Mouse (Mus musculus): ENCODE results near the gene G6pc. TPM values are rescaled to one million over a fixed set of nuclear protein-coding genes. Genes with fewer than 3 reads are reported as not detected.
"Not testable (repeated sequence)": the region's sequence is repeated elsewhere in the genome, so short reads cannot be mapped to it uniquely, and the experiment has no call there.

G6pc gene
- total RNA-seq, 2 experiments from 2014 or later: not detected

DNA sequence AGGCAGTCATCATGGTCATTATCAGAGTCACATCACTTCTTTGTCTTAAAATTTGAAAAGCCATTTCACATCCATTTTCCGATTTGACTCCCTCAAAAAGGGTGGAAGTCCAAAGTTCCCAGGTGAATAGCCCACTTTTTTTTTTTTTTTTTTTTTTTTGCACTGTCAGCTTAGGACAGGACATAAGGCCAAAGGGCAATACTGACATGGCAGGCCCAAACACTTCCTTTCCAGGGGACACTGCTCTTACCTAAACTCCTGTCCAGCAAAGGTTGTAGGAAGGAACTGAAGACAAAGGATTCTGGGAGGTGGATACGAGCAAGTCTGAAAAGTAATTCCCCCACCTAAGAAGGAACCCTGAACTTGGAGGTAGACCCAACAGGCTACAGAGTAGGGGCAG, 11.4 kb upstream of the G6pc start:
- no peak for DNase-seq (ENCODE audit: low spot score in 2 of 2)

DNA sequence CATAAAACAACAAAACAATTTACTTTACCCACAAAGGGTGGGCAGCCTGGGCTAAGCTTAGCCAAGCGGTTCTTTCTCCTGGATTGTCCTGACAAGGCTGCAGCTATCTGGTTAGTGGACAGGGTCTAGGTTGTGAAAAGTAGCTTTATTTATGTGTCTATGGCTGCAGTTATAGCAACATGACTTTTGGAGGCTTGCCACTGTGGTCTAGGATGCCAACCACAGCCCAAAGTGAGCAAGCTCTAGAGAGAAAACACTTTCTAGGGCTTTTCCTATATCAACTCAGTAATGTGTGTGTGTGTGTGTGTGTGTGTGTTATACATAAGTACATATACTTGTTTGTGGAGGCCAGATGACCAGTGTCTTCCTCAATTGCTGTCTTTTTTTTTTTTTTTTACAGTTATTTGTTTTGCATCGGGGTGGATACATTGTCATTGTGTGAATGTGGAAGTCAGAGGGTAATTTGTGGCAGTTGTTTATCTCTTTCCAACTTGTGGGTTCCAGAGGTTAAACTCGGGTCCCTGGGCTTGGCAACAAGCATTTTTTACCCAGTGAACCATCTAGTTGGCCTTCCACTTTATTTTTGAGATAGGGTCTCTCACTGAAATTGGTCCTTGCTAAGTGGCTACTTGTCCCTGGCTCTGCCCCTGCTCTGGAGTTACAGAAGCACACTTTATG, 9.7 kb upstream of the G6pc start:
- DNase-seq (ENCODE audit: low spot score in 2 of 2): no peak

- DNase-seq (ENCODE audit: low spot score in 2 of 2): no peak
Observed at GRCm38 (mm10) chr11:101359776-101360175, 7.6 kb upstream of the G6pc start.

DNA sequence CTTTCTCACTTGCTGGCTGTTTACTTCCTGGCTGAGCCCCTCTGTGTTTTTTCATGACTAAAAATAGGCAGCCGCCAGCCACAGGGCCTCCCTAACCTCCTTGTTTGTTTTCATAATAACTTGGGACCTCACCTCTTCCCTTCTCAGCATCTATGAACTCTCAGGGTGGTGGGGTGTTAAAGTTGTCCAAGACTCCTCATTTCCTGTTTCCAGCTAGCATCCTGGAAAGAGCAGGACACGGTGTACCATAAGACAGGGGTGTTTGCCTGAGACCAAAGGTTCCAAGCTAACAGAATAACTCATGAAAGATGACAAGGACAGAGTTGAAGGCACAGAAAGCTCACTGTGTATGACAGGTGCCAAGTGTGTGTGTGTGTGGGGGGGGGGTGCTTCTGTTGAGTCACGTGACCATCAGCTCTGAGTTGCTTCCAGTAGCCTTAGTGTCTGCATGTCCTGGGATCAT, 6.7 kb upstream of the G6pc start:
- no peak for DNase-seq (ENCODE audit: low spot score in 2 of 2)

- DNase-seq (ENCODE audit: low spot score in 2 of 2): no peak
Observed at GRCm38 (mm10) chr11:101364531-101364931, 2.8 kb upstream of the G6pc start.

- no peak for DNase-seq (ENCODE audit: low spot score in 2 of 2)
Observed at GRCm38 (mm10) chr11:101370141-101370540, 2.8 kb downstream of the G6pc start.

- no peak for DNase-seq (ENCODE audit: low spot score in 2 of 2)
Observed at GRCm38 (mm10) chr11:101374421-101374938, 7.1 kb downstream of the G6pc start.

GRCm38 (mm10) chr11:101378196-101378595, 10.8 kb downstream of the G6pc start:
- DNase-seq (ENCODE audit: low spot score in 2 of 2): not testable (repeated sequence)

GRCm38 (mm10) chr11:101378926-101379325, 11.6 kb downstream of the G6pc start:
- DNase-seq (ENCODE audit: low spot score in 2 of 2): no peak

- DNase-seq (ENCODE audit: low spot score in 2 of 2): no peak
Observed at GRCm38 (mm10) chr11:101381817-101382216, 14.5 kb downstream of the G6pc start.

- peak; percentile 87 for DNase-seq (ENCODE audit: low spot score in 2 of 2)
Observed at GRCm38 (mm10) chr11:101395110-101395509, 27.7 kb downstream of the G6pc start.

GRCm38 (mm10) chr11:101415306-101415705, 47.9 kb downstream of the G6pc start:
- DNase-seq (ENCODE audit: low spot score in 2 of 2): no peak

DNA sequence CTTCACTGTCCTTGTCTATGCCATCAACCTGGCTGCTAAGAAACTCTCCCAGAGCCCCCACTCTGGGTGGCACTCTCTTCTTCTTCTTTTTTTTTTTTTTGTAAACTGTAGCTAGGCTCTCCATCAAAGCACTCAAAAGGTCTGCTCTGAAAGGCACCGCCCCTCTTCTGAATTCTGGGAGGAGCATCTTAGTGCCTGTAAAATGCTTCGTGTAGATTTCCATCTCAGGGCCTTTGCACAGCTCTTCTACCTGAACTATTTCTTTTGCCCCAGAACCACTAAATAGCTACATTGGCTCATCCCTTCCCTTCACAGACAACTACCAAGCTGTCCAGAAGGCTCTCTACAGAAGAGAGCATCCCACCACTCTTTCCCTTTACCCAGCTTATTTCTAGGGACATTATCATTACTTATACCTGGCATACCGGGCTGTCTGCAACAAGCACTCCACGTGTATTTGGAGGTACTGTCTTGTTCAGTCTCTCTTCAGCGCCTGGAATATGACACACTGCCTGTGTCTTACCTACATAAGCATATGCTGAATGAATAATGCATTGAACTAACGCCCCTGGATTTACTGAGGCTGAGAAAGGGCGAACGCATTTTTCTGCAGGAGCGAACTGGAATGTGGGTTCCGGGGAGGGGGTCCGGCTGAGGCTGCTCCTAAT, 49.2 kb downstream of the G6pc start:
- no peak for DNase-seq (ENCODE audit: low spot score in 2 of 2)

DNA sequence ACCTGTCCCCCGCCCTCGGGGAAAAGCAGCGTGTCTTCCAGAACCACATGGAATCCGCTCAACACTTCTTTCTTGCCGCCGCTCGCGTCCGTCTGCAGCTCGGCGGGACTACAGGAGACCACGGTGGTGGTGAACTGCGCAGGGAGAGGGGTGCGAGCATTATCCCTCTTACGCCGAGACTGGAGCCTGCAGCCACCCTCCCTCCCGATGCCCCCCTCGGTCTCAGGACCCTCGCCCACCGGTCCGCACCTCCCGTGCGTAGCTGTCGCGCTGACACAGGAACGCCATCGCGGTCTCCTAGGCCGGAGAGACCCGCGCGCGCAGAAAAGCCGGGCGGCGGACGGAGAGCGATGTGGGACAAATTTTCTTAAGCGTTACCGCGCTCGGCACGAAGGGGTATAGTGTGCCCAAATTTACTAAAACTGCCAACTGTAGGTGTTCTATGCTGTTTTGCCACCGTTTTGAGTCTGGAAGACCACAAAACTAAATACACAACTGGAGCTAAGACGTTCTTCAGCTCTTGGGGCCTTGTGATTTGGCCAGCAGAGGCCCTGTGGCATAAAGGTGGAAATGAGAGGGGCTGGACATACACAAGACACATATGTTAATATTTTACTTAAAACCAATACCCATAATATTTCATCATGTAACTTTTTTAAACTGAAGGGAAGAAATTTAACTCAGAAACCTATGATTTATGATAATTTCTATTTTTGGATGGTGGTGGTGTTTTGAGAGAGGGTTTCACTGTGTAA, 49.9 kb downstream of the G6pc start, which contains the start of gene Aarsd1:
Aarsd1 (minus strand) TSS at position 515 of the 755 bp plus-strand sequence.
- peak; percentile 93 for DNase-seq (ENCODE audit: low spot score in 2 of 2)

- no peak for DNase-seq (ENCODE audit: low spot score in 2 of 2)
Observed at GRCm38 (mm10) chr11:101418991-101419390, 51.6 kb downstream of the G6pc start.

- no peak for DNase-seq (ENCODE audit: low spot score in 2 of 2)
Observed at GRCm38 (mm10) chr11:101419610-101420009, 52.2 kb downstream of the G6pc start.

DNA sequence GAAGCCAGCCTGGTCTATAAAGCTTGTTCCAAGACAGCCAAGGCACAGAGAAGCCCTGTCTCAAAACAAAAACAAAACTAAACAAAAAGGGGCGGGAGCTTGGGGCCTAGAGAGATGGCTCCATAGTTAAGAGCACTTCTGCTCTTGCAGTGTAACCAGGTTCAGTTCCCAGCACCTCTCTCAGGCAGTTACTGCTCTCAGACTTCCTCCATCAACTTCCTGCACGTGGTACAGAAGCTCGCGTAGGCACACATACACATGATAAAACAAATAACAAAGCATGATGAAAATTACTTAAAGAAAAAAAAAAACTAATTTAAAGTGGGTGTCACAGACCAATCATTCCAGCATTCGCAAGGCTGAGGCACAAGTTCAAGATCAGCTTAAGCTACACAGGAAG, 52.8 kb downstream of the G6pc start:
- no peak for DNase-seq (ENCODE audit: low spot score in 2 of 2)

DNA sequence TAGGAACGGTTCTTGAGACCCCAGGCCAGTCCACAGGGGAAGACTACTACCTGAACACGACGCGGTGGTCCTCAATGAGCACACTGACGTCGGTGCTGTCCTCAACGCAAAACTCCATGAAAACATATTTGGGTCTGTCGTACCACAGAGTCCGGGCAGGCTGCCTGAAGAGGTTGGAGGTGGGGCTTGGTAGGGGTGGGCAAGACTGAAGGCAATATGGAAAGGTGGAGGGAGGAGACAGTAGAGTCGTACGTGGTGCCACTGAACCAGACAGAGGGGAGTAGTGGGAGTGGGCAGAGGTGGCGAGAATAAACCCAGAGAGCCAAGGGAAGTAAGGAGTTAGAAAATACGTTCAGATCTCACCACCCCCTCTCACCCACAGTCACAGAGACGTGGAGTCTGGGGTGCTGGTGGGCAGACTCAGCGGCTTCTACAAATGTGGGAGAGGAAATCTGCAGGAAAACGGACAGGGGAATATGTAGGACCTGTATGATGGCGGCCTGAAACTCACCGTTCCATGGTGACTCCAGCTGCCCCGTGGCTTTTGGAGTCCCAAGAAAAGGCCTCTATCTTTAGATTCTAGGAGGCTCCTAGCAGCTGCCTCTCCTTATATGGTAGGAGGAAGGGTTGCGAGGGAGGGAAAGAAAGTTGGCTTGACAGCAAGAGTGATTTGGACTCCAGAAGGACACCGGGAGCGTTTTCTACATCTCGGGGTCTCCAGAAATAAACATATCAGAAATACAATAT, 56.9 kb downstream of the G6pc start, which contains the start of gene Gm27029:
Gm27029 (minus strand) TSS at position 692 of the 747 bp plus-strand sequence.
- DNase-seq (ENCODE audit: low spot score in 2 of 2): no peak

DNA sequence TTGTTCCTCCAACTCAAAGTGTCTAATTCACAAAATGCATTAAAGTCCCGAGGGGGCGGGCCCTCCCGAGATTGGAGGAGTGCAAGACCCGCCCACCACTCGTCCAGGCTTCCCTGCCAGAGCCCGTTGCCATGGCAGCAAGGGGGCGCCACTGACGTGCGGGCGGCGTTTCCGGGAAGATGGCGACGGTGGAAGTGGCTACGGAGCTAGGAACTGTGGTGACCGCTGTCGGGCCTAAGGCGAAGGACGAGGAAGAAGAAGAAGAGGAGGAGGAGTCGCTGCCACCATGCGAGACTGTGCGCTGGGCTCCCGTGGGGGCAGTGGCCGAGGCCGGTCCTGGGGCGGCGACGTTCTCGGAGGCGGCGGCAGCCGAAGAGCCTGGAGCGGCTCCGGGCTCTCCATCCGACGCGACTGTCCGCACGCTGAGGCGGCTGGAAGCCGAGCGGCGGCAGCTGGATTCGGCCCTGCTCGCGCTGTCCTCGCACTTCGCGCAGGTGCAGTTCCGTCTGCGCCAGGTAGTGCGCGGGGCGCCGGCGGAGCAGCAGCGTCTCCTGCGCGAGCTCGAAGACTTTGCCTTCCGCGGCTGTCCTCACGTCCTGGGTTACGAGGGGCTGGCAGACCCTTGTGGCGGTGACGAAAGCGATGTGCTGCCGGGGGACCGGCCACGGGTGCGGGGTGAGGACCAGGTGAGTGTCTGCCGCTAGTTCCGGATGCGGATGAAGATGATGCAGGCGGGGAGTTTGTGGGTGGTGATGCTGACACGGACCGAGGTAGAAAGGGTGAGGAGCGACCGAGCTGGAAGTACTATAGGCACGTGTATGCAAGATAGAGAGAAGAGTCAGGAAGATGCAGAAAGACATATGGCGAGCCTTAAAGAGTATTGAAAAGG, 57.8 kb downstream of the G6pc start, which contains the start of the genes Rundc1 and Ptges3l:
Rundc1 (plus strand) TSS at position 161 of the 889 bp plus-strand sequence.
Ptges3l (minus strand) TSS at position 409 of the 889 bp plus-strand sequence.
- DNase-seq (ENCODE audit: low spot score in 2 of 2): peak; percentile 99

DNA sequence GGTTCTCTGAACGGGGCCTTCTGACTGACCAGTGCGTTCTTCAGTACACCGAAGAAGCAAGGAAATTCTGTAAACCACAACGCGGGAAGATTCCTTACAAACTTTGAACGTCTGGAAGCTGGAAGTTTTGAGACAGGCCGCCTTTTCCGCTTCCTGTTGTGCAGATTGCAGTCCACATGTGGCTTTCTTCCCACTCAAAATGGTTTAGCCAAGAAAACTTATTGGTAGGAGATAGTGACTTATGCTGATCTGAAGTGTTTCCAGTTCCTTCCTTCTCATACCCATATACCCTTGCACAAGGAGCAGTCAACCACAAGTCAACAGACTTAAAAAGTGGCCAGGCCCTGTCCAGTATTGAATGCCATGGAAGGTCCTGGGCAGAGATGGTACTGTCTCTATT, 58.8 kb downstream of the G6pc start:
- no peak for DNase-seq (ENCODE audit: low spot score in 2 of 2)

Measured in layer of hippocampus, postnatal 10 days (tissue).